Mouse (Mus musculus): Measurements from ENCODE around the gene Arrb2. TPM values are rescaled to one million over a fixed set of nuclear protein-coding genes. Genes with fewer than 3 reads are reported as not detected.
"Not testable (repeated sequence)": the region's sequence is repeated elsewhere in the genome, so short reads cannot be mapped to it uniquely, and the experiment has no call there.

Gene Arrb2
- total RNA-seq, 1 experiment from 2014 or later: 43.6 TPM

- no peak for ATAC-seq (replicated peaks; ENCODE audit: low read depth, poor library complexity, severe bottlenecking)
These were observed 9.4 kb downstream of the Arrb2 start for GRCm38 (mm10) chr11:70441882-70442281.

GRCm38 (mm10) chr11:70443964-70444363, 11.5 kb downstream of the Arrb2 start:
- ATAC-seq (replicated peaks; ENCODE audit: low read depth, poor library complexity, severe bottlenecking): no peak

- ATAC-seq (replicated peaks; ENCODE audit: low read depth, poor library complexity, severe bottlenecking): no peak
These were observed 12.2 kb downstream of the Arrb2 start for GRCm38 (mm10) chr11:70444667-70445066.

- peak; percentile 62; the same call in 1 of the 2 replicates for ATAC-seq (replicated peaks; ENCODE audit: low read depth, poor library complexity, severe bottlenecking)
These were observed 14.3 kb downstream of the Arrb2 start for GRCm38 (mm10) chr11:70446756-70447155.

GRCm38 (mm10) chr11:70447373-70447772, 14.9 kb downstream of the Arrb2 start:
- no peak for ATAC-seq (replicated peaks; ENCODE audit: low read depth, poor library complexity, severe bottlenecking)

GRCm38 (mm10) chr11:70450926-70451325, 18.5 kb downstream of the Arrb2 start:
- ATAC-seq (replicated peaks; ENCODE audit: low read depth, poor library complexity, severe bottlenecking): no peak

GRCm38 (mm10) chr11:70451797-70452498, 19.5 kb downstream of the Arrb2 start, which contains the start of gene Med11:
TSS of gene Med11 (plus strand) at chr11:70451919.
- peak; percentile 92 for ATAC-seq (replicated peaks; ENCODE audit: low read depth, poor library complexity, severe bottlenecking)

- no peak for ATAC-seq (replicated peaks; ENCODE audit: low read depth, poor library complexity, severe bottlenecking)
These were observed 21.0 kb downstream of the Arrb2 start for GRCm38 (mm10) chr11:70453261-70454044.

- no peak for ATAC-seq (replicated peaks; ENCODE audit: low read depth, poor library complexity, severe bottlenecking)
These were observed 26.5 kb downstream of the Arrb2 start, which contains the start of gene Zmynd15 for GRCm38 (mm10) chr11:70458688-70459600. TSS of gene Zmynd15 (plus strand) at chr11:70459433.

GRCm38 (mm10) chr11:70459601-70460101, 27.2 kb downstream of the Arrb2 start, which contains the start of gene Cxcl16:
TSS of gene Cxcl16 (minus strand) at chr11:70459984.
- peak; percentile 44 for ATAC-seq (replicated peaks; ENCODE audit: low read depth, poor library complexity, severe bottlenecking)

- no peak for ATAC-seq (replicated peaks; ENCODE audit: low read depth, poor library complexity, severe bottlenecking)
These were observed 31.5 kb downstream of the Arrb2 start for GRCm38 (mm10) chr11:70463970-70464369.

- no peak for ATAC-seq (replicated peaks; ENCODE audit: low read depth, poor library complexity, severe bottlenecking)
These were observed 32.8 kb downstream of the Arrb2 start for GRCm38 (mm10) chr11:70465211-70465610.

- ATAC-seq (replicated peaks; ENCODE audit: low read depth, poor library complexity, severe bottlenecking): no peak
These were observed 33.4 kb downstream of the Arrb2 start for GRCm38 (mm10) chr11:70465824-70466223.

- no peak for ATAC-seq (replicated peaks; ENCODE audit: low read depth, poor library complexity, severe bottlenecking)
These were observed 35.6 kb downstream of the Arrb2 start for GRCm38 (mm10) chr11:70467902-70468619.

- ATAC-seq (replicated peaks; ENCODE audit: low read depth, poor library complexity, severe bottlenecking): no peak
These were observed 37.3 kb downstream of the Arrb2 start for GRCm38 (mm10) chr11:70469764-70470163.

- ATAC-seq (replicated peaks; ENCODE audit: low read depth, poor library complexity, severe bottlenecking): no peak
These were observed 40.3 kb downstream of the Arrb2 start for GRCm38 (mm10) chr11:70472716-70473115.

GRCm38 (mm10) chr11:70473291-70473690, 40.9 kb downstream of the Arrb2 start:
- not testable (repeated sequence) for ATAC-seq (replicated peaks; ENCODE audit: low read depth, poor library complexity, severe bottlenecking)

- no peak for ATAC-seq (replicated peaks; ENCODE audit: low read depth, poor library complexity, severe bottlenecking)
These were observed 42.6 kb downstream of the Arrb2 start for GRCm38 (mm10) chr11:70474872-70475534.

- ATAC-seq (replicated peaks; ENCODE audit: low read depth, poor library complexity, severe bottlenecking): no peak
These were observed 53.1 kb downstream of the Arrb2 start for GRCm38 (mm10) chr11:70485498-70485897.
